Mouse (Mus musculus) G1E (cell line): ENCODE data around the gene Col24a1. TPM values are rescaled to one million over a fixed set of nuclear protein-coding genes. Genes with fewer than 3 reads are reported as not detected.

Experiments
- ATAC-seq: 2 replicates; pipeline ENCODE4 v1.8.0; 2016; ENCODE audit warnings: mild to moderate bottlenecking; ENCODE audit not compliant: insufficient number of reproducible peaks, poor library complexity, low FRiP score, severe bottlenecking; ENCODE audit errors: extremely low read depth
- DNase-seq: peaks from one replicate; pipeline ENCODE4 v3.0.0; 2012; ENCODE audit warnings: low spot score
- H3K27me3 ChIP-seq: 2 replicates; pipeline ENCODE4 v1.6.1; 2012; ENCODE audit warnings: mild to moderate bottlenecking, low read length, inconsistent platforms; ENCODE audit not compliant: insufficient read depth
- H3K36me3 ChIP-seq: replicated peaks from 2 replicates; pipeline ENCODE3; 2012; ENCODE audit warnings: mild to moderate bottlenecking, inconsistent platforms
- H3K4me1 ChIP-seq: 2 replicates; pipeline ENCODE4 v1.6.1; 2012; ENCODE audit warnings: low read depth, low read length, inconsistent platforms, mixed read lengths; ENCODE audit not compliant: insufficient read depth
- H3K4me3 ChIP-seq: 2 replicates; pipeline ENCODE4 v1.5.1; 2012; ENCODE audit warnings: low read depth, mild to moderate bottlenecking, inconsistent platforms, low read length, moderate library complexity, mixed read lengths
- H3K9me3 ChIP-seq: replicated peaks from 2 replicates; pipeline ENCODE4 v1.6.1; 2012; ENCODE audit warnings: inconsistent platforms
- CTCF ChIP-seq: IDR thresholded peaks from 2 replicates; pipeline ENCODE4 v1.5.1; 2012; ENCODE audit warnings: low read depth, low read length, inconsistent platforms, mixed read lengths
- GATA1 ChIP-seq: IDR thresholded peaks from 2 replicates; pipeline ENCODE4 v1.6.1; 2012; ENCODE audit warnings: borderline replicate concordance, low read length, inconsistent platforms, mixed read lengths
- GATA2 ChIP-seq: IDR thresholded peaks from 2 replicates; pipeline ENCODE4 v1.6.1; 2012; ENCODE audit warnings: low read depth, low read length, inconsistent platforms, borderline replicate concordance
- POLR2AphosphoS5 ChIP-seq: IDR thresholded peaks from 2 replicates; pipeline ENCODE4 v1.6.1; 2012; ENCODE audit warnings: low read depth, low read length, inconsistent platforms; ENCODE audit not compliant: insufficient replicate concordance
- TAL1 ChIP-seq: conservative IDR thresholded peaks from 2 replicates; pipeline ENCODE4 v1.6.1; 2012; ENCODE audit warnings: low read depth, low read length, inconsistent platforms, mixed read lengths
- polyA plus RNA-seq: library from polyadenylated mRNA; stranded (reverse); fragments of >175 nt; gene quantifications from 2 replicates; pipeline ENCODE4 v1.2.3, GENCODE M21; 2012
- total RNA-seq, 2 experiments: library from RNA; stranded (forward) in 1 of 2; stranded (reverse) in 1 of 2; fragments of 200-1000 nt in 1 of 2; fragments of >200 nt in 1 of 2; fragmentation: Nextera tagmentation in 1 of 2; gene quantifications; 2 replicates each; pipeline ENCODE4 v1.2.3; 2014 to 2017

The Col24a1 gene
- total RNA-seq (2014; fragmentation: Nextera tagmentation) (not detected in 2 replicates), total RNA-seq (2017) (0.06 and 0.66 TPM in 2 replicates), polyA plus RNA-seq (not detected in 2 replicates)

GRCm38 (mm10) chr3:145292337-145293134 is at the start of gene Col24a1:
Gene Col24a1, plus strand, starts transcription at chr3:145292472.
- DNase-seq (no peak), ATAC-seq (no peak)
- Histone ChIP-seq H3K4me1 (no peaks in the 10 kb centered on the region), H3K9me3 (peaks cover 24% of the 10 kb centered on the region), H3K27me3 (no peaks in the 10 kb centered on the region), H3K36me3 (no peaks in the 10 kb centered on the region), H3K4me3 (no peak within 1 kb of the TSS)
- no peak for TF ChIP-seq TAL1
- no peak for TF ChIP-seq GATA2
- no peak for TF ChIP-seq GATA1
- TF ChIP-seq CTCF: no peak
- TF ChIP-seq POLR2AphosphoS5: no peak

GRCm38 (mm10) chr3:145248040-145248439 is 44.2 kb upstream of the Col24a1 start:
- Histone ChIP-seq H3K36me3 (no peaks in the 10 kb centered on the region), H3K4me3 (no peak overlapping the region), H3K9me3 (no peaks in the 10 kb centered on the region), H3K4me1 (no peaks in the 10 kb centered on the region), H3K27me3 (no peaks in the 10 kb centered on the region)
- ATAC-seq (no peak), DNase-seq (no peak)
- no peak for TF ChIP-seq GATA1
- TF ChIP-seq TAL1: no peak
- TF ChIP-seq CTCF: no peak
- TF ChIP-seq GATA2: no peak
- no peak for TF ChIP-seq POLR2AphosphoS5

- no peaks in the 10 kb centered on the region for H3K27me3 ChIP-seq
- no peaks in the 10 kb centered on the region for H3K36me3 ChIP-seq
- TF ChIP-seq GATA2 (no peak), GATA1 (no peak), TAL1 (no peak), POLR2AphosphoS5 (no peak), CTCF (no peak)
- no peak overlapping the region for H3K4me3 ChIP-seq
- H3K4me1 ChIP-seq: no peaks in the 10 kb centered on the region
- H3K9me3 ChIP-seq: no peaks in the 10 kb centered on the region
- ATAC-seq (no peak), DNase-seq (no peak)
Measured at GRCm38 (mm10) chr3:145253066-145253465, 39.2 kb upstream of the Col24a1 start.

- ATAC-seq: no peak
- Histone ChIP-seq H3K4me1 (no peaks in the 10 kb centered on the region), H3K27me3 (no peaks in the 10 kb centered on the region), H3K36me3 (no peaks in the 10 kb centered on the region), H3K9me3 (no peaks in the 10 kb centered on the region), H3K4me3 (no peak overlapping the region)
- TF ChIP-seq CTCF (no peak), TAL1 (no peak), GATA2 (no peak), GATA1 (no peak), POLR2AphosphoS5 (no peak)
- no peak for DNase-seq
Measured at GRCm38 (mm10) chr3:145254764-145255396, 37.4 kb upstream of the Col24a1 start.

- Histone ChIP-seq H3K27me3 (no peaks in the 10 kb centered on the region), H3K36me3 (no peaks in the 10 kb centered on the region), H3K9me3 (no peaks in the 10 kb centered on the region), H3K4me3 (no peak overlapping the region), H3K4me1 (no peaks in the 10 kb centered on the region)
- ATAC-seq (no peak), DNase-seq (no peak)
- TF ChIP-seq CTCF: no peak
- no peak for TF ChIP-seq TAL1
- no peak for TF ChIP-seq GATA1
- no peak for TF ChIP-seq GATA2
- no peak for TF ChIP-seq POLR2AphosphoS5
Measured at GRCm38 (mm10) chr3:145256647-145257046, 35.6 kb upstream of the Col24a1 start.

GRCm38 (mm10) chr3:145259678-145260077 is 32.6 kb upstream of the Col24a1 start:
- Histone ChIP-seq H3K27me3 (no peaks in the 10 kb centered on the region), H3K9me3 (no peaks in the 10 kb centered on the region), H3K4me1 (no peaks in the 10 kb centered on the region), H3K4me3 (no peak overlapping the region), H3K36me3 (no peaks in the 10 kb centered on the region)
- DNase-seq: no peak
- TF ChIP-seq TAL1 (no peak), GATA1 (no peak), POLR2AphosphoS5 (no peak), GATA2 (no peak), CTCF (no peak)
- no peak for ATAC-seq
